Mouse (Mus musculus): ENCODE data around the gene Vopp1. TPM values are rescaled to one million over a fixed set of nuclear protein-coding genes. Genes with fewer than 3 reads are reported as not detected.

The Vopp1 gene
- total RNA-seq, 2 experiments from 2014 or later = 256 to 267 TPM

GRCm38 (mm10) chr6:57790542-57790941, 34.4 kb downstream of the Vopp1 start:
- ATAC-seq (replicated peaks; ENCODE audit: low FRiP score, poor library complexity, severe bottlenecking) = 0 out of 2 replicates have a peak, but pooled peaks have one; percentile 28

GRCm38 (mm10) chr6:57787376-57787775, 37.6 kb downstream of the Vopp1 start:
- 0 out of 2 replicates have a peak, but pooled peaks have one; percentile 41 for ATAC-seq (replicated peaks; ENCODE audit: low FRiP score, poor library complexity, severe bottlenecking)

- no peak for ATAC-seq (replicated peaks; ENCODE audit: low FRiP score, poor library complexity, severe bottlenecking)
These were observed 40.7 kb downstream of the Vopp1 start for GRCm38 (mm10) chr6:57784251-57784650.

- ATAC-seq (replicated peaks; ENCODE audit: low FRiP score, poor library complexity, severe bottlenecking) = no peak
These were observed 42.3 kb downstream of the Vopp1 start for GRCm38 (mm10) chr6:57782658-57783057.

GRCm38 (mm10) chr6:57780359-57780758, 44.6 kb downstream of the Vopp1 start:
- no peak for ATAC-seq (replicated peaks; ENCODE audit: low FRiP score, poor library complexity, severe bottlenecking)

GRCm38 (mm10) chr6:57773792-57774191, 51.2 kb downstream of the Vopp1 start:
- no peak for ATAC-seq (replicated peaks; ENCODE audit: low FRiP score, poor library complexity, severe bottlenecking)

- ATAC-seq (replicated peaks; ENCODE audit: low FRiP score, poor library complexity, severe bottlenecking) = no peak
These were observed 54.3 kb downstream of the Vopp1 start for GRCm38 (mm10) chr6:57770467-57771190.

- ATAC-seq (replicated peaks; ENCODE audit: low FRiP score, poor library complexity, severe bottlenecking) = no peak
These were observed 55.9 kb downstream of the Vopp1 start for GRCm38 (mm10) chr6:57768948-57769525.

GRCm38 (mm10) chr6:57767112-57767868, 57.7 kb downstream of the Vopp1 start:
- ATAC-seq (replicated peaks; ENCODE audit: low FRiP score, poor library complexity, severe bottlenecking) = peak; percentile 82

GRCm38 (mm10) chr6:57766287-57766686, 58.7 kb downstream of the Vopp1 start:
- peak; percentile 73 for ATAC-seq (replicated peaks; ENCODE audit: low FRiP score, poor library complexity, severe bottlenecking)

GRCm38 (mm10) chr6:57765095-57765878, 59.7 kb downstream of the Vopp1 start:
- no peak; the same call in 1 of the 2 replicates for ATAC-seq (replicated peaks; ENCODE audit: low FRiP score, poor library complexity, severe bottlenecking)

GRCm38 (mm10) chr6:57763054-57763453, 61.9 kb downstream of the Vopp1 start:
- ATAC-seq (replicated peaks; ENCODE audit: low FRiP score, poor library complexity, severe bottlenecking) = no peak

GRCm38 (mm10) chr6:57753962-57754759, 70.8 kb downstream of the Vopp1 start:
- ATAC-seq (replicated peaks; ENCODE audit: low FRiP score, poor library complexity, severe bottlenecking) = peak; percentile 88

- peak; percentile 60 for ATAC-seq (replicated peaks; ENCODE audit: low FRiP score, poor library complexity, severe bottlenecking)
These were observed 79.2 kb downstream of the Vopp1 start for GRCm38 (mm10) chr6:57745748-57746129.

GRCm38 (mm10) chr6:57744974-57745747, 79.8 kb downstream of the Vopp1 start:
- ATAC-seq (replicated peaks; ENCODE audit: low FRiP score, poor library complexity, severe bottlenecking) = peak; percentile 86

GRCm38 (mm10) chr6:57744123-57744522, 80.8 kb downstream of the Vopp1 start:
- no peak for ATAC-seq (replicated peaks; ENCODE audit: low FRiP score, poor library complexity, severe bottlenecking)

- peak; percentile 74 for ATAC-seq (replicated peaks; ENCODE audit: low FRiP score, poor library complexity, severe bottlenecking)
These were observed 81.6 kb downstream of the Vopp1 start for GRCm38 (mm10) chr6:57743333-57743732.

- no peak for ATAC-seq (replicated peaks; ENCODE audit: low FRiP score, poor library complexity, severe bottlenecking)
These were observed 82.2 kb downstream of the Vopp1 start for GRCm38 (mm10) chr6:57742749-57743148.
